In genomic region chr1:155560678-155561077, GRCm38 (mm10) we compare ENCODE assay signal across 1 mouse cellular context.
A peak's percentile ranks its signal among the peaks of the same experiment; 100 is the strongest.
TF ChIP-seq lines count a peak whose summit lies in the region.

No protein-coding gene starts in this region.

TF ChIP-seq in MEL, 35 proteins besides CTCF, POLR2A, EP300 and RAD21 (continued from another document):
- TF ChIP-seq E2F4 (IDR thresholded peaks at IDR 0.05; ENCODE audit: borderline replicate concordance, low read depth, low read length): no peak
- TF ChIP-seq SMC3 (IDR thresholded peaks at IDR 0.05; ENCODE audit: low read depth, low read length): no peak
- TF ChIP-seq TAL1 (IDR thresholded peaks at IDR 0.05; ENCODE audit: low read length): no peak
- TF ChIP-seq SIN3A (IDR thresholded peaks at IDR 0.05; ENCODE audit: low read length): peak; percentile 41; the same call in 1 of the 2 replicates
